Mouse (Mus musculus): ENCODE data around the gene Megf11.

Megf11 gene

GRCm38 (mm10) chr9:64612121-64612983 is 226.9 kb downstream of the Megf11 start:
- DNase-seq, result no peak

GRCm38 (mm10) chr9:64612984-64613649 is 227.7 kb downstream of the Megf11 start:
- DNase-seq, result no peak

- DNase-seq, result no peak
These were observed 232.0 kb downstream of the Megf11 start for GRCm38 (mm10) chr9:64617413-64617812.

GRCm38 (mm10) chr9:64618433-64618832 is 233.0 kb downstream of the Megf11 start:
- DNase-seq, result no peak

- DNase-seq, result no peak
These were observed 234.0 kb downstream of the Megf11 start for GRCm38 (mm10) chr9:64619440-64619839.

GRCm38 (mm10) chr9:64620596-64620995 is 235.2 kb downstream of the Megf11 start:
- DNase-seq, result no peak

GRCm38 (mm10) chr9:64621499-64622296 is 236.3 kb downstream of the Megf11 start:
- peak; percentile 85 for DNase-seq

- DNase-seq, result no peak
These were observed 237.9 kb downstream of the Megf11 start for GRCm38 (mm10) chr9:64623361-64623760.

GRCm38 (mm10) chr9:64624536-64624935 is 239.1 kb downstream of the Megf11 start:
- DNase-seq, result no peak

- no peak for DNase-seq
These were observed 244.4 kb downstream of the Megf11 start for GRCm38 (mm10) chr9:64629802-64630201.

GRCm38 (mm10) chr9:64633169-64633568 is 247.7 kb downstream of the Megf11 start:
- DNase-seq, result no peak

GRCm38 (mm10) chr9:64636111-64636510 is 250.7 kb downstream of the Megf11 start:
- DNase-seq, result no peak

- peak; percentile 81 for DNase-seq
These were observed 251.5 kb downstream of the Megf11 start for GRCm38 (mm10) chr9:64636961-64637360.

- no peak for DNase-seq
These were observed 252.8 kb downstream of the Megf11 start for GRCm38 (mm10) chr9:64638250-64638649.

- DNase-seq, result peak; percentile 67
These were observed 254.2 kb downstream of the Megf11 start for GRCm38 (mm10) chr9:64639664-64640063.

GRCm38 (mm10) chr9:64644129-64644528 is 258.7 kb downstream of the Megf11 start:
- no peak for DNase-seq

- no peak for DNase-seq
These were observed 260.0 kb downstream of the Megf11 start for GRCm38 (mm10) chr9:64645462-64645861.

GRCm38 (mm10) chr9:64649393-64649792 is 264.0 kb downstream of the Megf11 start:
- DNase-seq, result no peak

- peak; percentile 41 for DNase-seq
These were observed 264.5 kb downstream of the Megf11 start for GRCm38 (mm10) chr9:64649892-64650291.

GRCm38 (mm10) chr9:64651181-64651580 is 265.8 kb downstream of the Megf11 start:
- DNase-seq, result no peak

GRCm38 (mm10) chr9:64651689-64652088 is 266.3 kb downstream of the Megf11 start:
- DNase-seq, result no peak

GRCm38 (mm10) chr9:64652138-64652537 is 266.7 kb downstream of the Megf11 start:
- DNase-seq, result no peak

GRCm38 (mm10) chr9:64652841-64653361 is 267.5 kb downstream of the Megf11 start:
- DNase-seq, result no peak
